Mouse (Mus musculus) hematopoietic stem cell, adult 5-6 weeks (primary cell): ENCODE measurements around the gene Zfp366. TPM values are rescaled to one million over a fixed set of nuclear protein-coding genes. Genes with fewer than 3 reads are reported as not detected.
"Not testable (repeated sequence)": the region's sequence is repeated elsewhere in the genome, so short reads cannot be mapped to it uniquely, and the experiment has no call there.

Experiments used
- ATAC-seq, 2 experiments: fragments of 125-278 bp in 1 of 2; replicated peaks in 1 of 2; 2 replicates each; pipeline ENCODE4 v1.8.0; 2016 to 2017; ENCODE audit warnings: inconsistent platforms in 2 of 2, mild to moderate bottlenecking in 2 of 2, moderate number of reproducible peaks in 2 of 2, low read depth in 1 of 2, moderate TSS enrichment in 1 of 2; ENCODE audit not compliant: low FRiP score in 2 of 2, poor library complexity in 2 of 2, severe bottlenecking in 2 of 2, insufficient read depth in 1 of 2, low TSS enrichment in 1 of 2
- total RNA-seq: library from RNA; stranded (forward); fragments of 172-1452, 232-1000 nt; gene quantifications from 2 replicates; pipeline ENCODE4 v1.2.3, GENCODE M21; 2017

Zfp366 gene
- total RNA-seq, 1 experiment from 2014 or later = 0.35 TPM

DNA sequence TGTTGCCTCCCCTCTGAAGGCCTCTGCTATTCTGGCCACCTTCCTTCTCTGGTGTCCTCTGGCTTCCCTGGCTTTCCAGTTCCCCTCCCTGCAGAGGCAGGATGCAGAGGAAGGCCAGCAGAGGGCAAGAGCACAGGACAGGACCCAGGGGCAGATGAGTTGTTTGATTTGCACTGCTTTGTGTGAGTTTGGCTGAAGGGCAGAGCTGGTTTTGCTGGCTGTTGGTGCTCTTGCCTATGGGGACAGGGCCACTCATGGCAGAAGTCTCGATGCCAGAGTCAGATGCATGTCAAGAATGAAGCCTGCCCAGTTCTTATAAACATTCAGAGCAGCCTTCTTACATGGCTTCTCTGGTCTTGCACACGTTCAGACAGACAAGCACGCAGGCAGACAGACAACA is 1.8 kb upstream of the Zfp366 start:
- ATAC-seq = not testable (repeated sequence)

DNA sequence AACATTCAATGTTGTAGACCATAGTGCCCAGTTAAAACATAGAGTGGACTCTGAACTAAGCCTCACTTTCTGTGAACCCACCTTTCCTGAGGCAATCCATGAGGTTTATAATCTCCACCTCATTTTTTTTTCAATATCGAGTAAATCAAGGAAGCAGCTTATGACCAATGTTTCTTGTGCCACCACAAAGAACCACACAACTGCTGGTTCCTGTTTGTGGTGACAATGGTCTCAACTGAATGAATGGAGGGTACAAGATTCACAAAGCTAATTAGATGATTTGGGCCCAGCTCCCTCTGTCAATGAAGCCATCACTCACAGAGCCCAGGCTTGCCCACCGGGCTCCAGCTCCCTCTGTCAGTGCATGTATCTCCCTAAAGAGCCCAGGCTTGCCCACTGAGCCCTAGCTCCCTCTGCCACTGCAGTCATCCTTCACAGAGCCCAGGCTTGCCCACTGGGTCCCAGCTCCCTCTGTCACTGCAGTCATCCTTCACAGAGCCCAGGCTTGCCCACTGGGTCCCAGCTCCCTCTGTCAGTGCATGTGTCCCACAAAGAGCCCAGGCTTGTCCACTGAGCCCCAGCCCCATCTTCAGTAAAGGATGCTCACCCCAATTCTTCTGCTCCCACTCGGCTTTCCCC is 1.2 kb upstream of the Zfp366 start:
- peak; percentile 51 to 70 for ATAC-seq

DNA sequence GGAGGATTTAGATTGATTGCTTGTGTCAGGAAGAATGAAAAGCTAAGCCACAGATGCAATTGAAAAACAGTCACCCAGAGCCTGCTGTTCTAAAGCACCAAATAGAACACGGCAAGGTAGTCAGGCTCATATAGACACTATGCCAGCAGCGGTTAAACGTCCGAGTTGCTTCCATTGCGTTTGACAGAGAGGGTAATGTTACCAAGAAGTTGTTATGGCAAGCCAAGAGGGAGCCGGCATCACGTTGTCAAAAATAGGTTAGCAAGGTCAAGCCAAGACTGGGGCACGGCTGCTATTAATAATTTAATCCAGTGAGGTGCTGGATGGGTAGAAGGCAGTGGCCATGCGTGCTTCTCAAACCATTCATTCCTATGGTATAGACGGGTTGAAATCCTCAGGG is 950 bp downstream of the Zfp366 start:
- ATAC-seq = no peak

DNA sequence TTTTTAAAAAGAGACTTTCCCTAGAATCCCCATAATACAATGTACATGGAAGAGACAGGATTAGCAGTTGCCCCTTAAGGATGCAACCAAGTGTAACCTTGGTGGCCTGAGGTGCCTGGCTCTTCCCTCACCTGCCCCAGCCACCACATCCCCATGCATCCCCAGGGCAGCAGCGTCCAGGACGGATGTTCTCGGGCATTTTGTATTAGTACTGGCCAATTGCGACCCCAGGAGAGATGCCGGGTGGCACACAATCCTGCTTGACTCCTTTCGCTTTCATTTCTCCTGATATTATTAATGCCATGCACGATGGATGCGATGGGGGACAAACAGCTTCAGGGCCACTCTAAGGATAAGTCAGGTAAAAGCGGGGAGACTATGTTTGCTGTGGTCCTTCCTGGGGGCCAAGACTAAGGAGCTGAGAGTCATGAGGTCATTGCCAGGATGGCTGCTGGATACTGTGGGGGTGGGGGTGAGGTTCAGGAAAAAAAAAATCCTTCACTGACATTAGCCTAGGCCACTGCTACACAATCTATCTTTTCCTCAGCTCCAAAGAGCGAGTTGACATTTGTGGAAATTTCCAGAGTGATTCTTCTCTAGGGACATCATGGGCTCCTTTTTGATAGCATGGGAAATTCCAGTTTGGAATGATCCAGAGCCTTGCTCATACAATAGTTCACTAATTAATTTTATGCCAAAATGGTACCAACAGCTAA is 1.7 kb downstream of the Zfp366 start:
- no peak for ATAC-seq

DNA sequence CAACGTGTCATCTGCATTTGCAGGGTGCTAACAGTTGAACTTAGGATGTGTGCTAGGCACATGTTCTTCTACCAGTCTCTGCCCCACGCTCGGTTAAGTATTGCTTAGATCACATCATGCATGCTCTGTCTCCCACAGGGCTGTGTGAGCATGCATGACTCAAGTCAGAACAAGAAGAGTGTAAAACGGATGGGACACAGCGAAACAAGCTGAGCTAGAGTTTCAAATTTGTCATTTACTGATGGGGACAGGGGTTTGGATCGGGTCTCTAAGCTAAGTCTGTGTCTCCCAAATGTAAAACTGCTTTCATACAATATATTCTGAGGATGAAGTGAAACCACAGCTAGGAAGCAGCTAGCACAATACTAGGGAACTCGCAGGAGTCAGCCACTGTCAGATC is 2.2 kb downstream of the Zfp366 start:
- ATAC-seq = no peak

DNA sequence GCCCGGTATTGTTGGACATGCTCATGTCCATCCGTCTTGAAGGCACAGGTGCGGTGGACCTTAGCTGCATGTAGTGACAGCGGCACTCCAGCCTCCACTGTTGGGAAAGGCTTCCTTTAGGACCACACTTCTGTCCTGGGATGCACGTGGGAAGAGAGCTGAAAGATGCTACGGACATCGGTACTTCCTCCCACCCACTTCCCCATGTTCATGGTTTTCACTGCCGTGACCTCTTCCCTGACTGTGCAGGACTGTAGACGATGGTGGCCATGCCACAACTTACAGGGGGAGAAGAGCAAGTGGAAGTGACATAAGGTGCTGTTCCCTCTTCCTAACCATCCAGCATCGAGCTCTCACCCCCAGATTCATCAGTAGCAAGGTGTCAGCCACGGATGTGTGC is 2.8 kb downstream of the Zfp366 start:
- no peak for ATAC-seq

DNA sequence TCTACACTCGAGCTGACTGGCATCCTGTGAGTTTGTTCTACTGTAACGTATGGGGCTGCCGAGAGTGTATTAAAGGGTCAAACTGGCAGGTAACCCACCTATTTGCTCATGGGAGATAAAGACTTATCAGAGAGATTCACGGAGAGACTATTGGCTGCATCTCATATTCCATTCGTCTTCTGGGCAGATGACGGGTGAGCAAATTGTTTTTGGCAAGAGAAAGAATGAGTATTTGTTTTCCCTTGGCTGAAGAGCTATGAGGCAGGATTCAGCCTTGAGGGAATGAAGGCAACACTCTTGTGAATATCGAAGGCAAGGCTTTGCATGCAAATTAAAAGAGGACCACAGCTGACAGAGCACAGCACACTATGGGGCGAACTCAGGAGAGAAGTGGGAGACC is 4.0 kb downstream of the Zfp366 start:
- no peak for ATAC-seq

DNA sequence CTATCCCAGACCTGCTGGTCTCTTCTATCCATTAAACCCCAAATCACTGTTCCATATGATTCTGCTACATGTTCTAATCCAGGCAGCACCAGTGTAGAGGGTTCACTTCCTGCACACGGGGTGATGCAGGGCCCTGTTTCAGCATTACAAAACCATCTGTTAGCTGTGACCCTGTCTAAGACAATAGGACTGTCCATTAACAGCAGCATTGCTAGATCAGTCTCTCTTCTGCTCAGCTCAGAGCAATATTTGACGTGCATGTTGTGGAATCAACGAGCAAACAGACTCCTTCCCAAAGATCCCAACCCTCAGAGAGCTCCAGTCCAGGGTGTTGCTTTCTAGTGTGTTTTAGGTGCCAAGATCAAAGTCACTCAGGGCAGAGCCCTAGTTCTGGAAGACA is 5.0 kb downstream of the Zfp366 start:
- ATAC-seq = no peak

DNA sequence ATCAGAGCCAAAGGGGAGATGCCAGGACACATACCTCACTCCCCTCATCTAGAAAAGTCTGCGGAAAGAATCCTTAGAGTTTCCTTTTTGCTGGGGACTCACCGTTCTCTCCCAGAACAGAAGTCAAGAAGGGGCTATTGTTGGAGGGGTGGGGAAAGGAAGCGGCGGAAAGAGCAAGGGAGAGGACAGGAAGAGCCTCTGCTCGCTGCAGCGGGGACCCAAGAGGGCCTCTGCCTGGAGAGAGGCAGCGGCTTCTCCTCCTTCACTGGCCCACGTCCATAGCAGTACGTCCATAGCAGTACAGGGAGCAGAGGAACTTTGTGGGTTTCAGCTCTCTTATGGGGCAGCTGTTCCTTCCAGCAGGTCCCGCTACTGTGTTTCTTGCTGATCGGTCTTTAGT is 5.8 kb downstream of the Zfp366 start:
- peak; percentile 53; a peak in 3 of 4 replicates for ATAC-seq

DNA sequence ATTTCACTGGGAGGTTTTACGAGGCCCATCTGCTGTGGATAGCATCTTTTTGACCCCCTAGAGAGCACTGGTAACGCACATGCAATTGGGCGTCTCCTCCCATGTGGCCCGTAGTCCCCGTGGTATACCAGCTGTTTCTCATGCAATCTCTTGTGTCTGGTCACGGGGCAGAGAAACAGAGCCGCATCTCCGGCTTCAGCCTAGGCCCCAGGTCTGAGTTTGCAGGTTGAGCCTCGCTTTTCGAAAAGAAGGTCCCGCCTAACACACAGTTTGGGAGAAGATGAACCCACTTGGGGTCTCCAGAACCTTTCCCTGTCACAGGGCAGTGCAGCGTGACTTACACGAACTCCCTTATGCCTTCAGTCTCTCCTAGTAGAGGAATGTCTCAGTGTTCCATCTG is 6.4 kb downstream of the Zfp366 start:
- ATAC-seq = no peak

DNA sequence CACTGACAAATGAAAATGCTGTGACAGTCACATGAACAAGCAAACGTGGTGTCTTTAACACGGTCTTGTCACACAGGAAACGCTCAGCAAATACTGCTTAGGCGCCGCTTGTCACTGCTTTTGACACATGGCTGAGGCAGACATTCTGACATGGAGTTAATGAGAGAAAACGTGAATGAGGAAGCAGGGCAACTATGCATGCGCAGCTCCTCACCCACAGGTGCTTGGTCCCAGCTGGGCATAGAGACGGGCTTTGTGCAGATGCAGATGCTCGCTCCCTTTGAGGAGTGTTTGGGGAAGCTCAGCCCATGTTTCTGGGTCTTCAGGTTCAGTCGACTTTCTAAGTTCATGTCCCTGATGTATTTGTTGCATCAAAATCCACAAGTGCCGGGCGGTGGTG is 11.7 kb downstream of the Zfp366 start:
- peak; percentile 17 to 51; a peak in 1 of 4 replicates for ATAC-seq

DNA sequence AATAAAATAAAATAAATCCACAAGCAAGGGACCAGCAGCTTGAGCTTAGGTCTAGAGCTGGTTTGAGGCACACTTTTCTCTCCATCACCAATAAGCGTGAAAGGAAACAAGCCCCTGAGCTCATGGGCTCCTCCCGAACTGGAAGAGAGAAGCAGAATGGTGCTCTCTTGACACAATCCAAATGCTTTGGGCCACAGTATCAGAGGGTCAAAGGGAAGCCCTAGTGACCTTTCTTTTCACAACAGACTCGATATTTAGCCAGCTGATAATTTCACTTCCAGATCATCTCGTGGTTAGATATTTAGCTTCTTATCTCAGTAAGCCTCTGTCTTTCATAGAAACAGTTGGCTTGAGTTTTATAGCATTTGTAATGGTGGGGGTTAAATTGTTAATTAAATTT is 12.2 kb downstream of the Zfp366 start:
- no peak for ATAC-seq

DNA sequence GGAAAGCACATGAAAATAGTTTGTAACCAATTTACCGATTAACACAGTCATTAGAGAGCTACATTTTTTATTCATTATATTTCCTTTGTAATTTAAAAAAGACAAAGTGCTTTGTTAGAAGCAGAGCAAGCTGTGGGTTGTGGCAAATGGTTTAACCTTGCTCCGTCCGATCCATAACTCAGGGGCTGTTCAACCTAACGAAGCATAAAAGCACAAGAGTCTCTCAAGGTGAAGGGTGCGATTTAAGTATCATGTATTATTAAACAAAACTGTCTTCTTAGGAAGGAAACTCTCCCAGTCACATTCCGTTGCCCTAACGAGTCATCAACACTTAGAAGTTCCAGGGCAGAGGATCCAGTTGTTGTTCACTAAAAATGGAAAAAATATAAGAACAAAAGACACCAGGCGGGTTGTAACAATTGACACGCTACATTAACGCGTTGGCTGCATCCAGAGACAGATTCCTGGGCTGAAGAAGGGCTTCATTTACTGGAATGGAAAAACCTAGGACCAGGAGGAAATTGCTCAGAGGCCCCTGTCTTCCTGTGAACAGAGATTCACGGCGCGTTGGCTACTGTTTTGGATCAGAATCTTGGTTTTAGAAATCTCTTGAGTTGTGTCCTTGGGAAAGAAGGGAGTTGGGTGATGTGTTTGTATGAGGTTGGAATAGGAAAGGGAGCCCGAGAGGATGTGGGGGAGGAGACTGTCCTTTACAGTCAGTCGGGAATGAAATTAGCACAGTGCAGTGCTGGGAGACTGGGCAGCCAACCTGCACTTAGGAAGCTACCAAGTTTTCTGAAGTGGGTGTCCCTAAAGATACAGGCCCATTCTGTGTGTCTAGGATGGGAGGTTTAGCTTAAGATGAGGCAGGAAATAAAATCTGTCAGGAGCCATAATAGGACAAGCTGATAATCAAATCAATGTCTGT is 17.3 kb downstream of the Zfp366 start:
- ATAC-seq = no peak

DNA sequence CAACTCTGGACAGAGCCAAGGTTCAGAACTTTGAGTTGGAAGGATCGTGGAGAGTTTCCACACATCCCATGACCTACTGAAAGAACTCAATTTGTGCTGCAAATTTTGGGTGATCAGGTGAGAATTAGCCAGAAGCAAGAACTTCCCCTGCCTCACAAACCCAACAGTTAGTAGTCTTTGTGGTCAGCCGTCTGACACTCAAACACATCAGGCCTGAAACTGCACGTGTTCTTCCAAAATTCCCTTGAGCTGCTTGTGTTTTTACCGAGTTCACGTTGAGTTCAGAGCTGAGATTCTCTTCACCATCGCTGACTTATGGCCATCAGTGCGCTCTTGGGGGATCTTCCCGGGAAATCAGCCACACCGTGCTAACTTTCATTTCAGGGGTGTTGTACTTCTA is 22.6 kb downstream of the Zfp366 start:
- ATAC-seq = no peak

DNA sequence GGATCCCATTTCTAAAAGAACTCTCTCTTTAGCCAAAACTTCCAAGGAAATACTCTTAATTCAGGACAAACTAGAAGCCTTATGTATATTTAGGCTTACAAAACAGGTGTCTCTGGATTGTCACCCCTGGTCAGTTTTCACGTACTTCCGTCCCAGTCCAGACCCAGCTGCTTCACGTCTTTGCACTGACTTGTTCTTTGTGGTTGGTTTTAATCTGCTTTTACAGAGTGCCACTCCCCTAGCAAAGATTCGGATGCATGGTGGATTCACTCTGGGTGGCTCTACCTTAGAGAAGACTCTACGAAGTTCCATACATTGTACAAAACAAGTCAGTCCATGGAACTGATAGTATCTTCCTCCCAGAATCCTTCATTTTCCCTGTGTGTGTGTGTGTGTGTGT is 25.2 kb downstream of the Zfp366 start:
- no peak for ATAC-seq

DNA sequence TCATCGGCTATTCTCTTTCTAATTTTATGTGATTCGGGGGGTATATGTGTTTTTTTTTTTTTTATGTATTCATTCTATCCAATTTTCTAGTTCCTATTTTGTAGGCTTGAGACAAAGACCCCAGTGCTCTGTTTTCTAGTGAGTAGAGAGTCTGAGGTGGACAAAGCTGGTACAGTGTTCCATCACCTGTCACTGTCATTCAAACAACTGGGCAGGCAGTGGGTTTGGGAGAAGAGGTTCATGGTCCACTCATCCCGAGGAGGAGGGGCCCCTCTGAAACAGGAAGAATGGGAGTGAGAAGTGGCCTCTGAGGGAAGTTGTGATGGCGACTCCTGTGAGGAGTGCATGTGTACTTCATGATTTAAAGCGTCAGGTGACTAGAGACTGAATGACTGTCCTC is 26.2 kb downstream of the Zfp366 start:
- ATAC-seq = no peak

DNA sequence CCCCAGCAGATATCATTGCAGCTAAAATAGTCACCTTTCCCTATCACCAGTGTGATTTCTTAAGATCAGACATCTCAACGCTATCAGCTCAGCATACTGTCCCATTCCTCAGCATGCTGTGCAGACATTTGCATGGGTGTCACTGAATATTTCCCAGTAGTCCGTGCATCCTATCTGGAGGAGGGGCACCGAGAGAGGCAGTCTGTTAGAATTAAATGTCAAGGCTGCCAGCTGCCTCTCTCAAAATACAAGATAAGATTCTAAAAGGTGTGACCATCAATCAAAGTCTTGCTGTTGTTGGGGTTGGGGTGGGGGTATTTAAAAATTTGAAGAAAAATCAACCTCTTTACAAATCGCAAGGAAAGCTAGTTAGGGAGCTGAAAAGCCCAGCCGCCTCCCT is 28.4 kb downstream of the Zfp366 start:
- no peak for ATAC-seq

DNA sequence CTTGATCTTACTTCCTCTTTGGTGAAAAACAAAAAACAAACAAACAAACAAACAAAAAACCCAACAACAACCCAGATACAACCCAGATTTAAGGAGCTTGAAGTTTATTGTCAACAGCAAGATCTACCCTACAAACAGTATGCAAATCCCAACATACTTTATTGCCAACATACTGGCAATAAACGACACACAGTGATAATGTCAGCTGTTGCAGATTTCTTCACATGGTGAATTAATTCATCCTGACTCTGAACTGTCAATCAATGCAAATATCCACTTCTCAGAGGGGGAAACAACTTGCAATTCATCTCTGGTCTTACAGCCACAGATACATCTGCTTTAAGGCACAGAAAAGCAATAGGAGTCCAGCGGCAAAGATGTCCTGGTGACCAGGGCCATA is 31.4 kb downstream of the Zfp366 start:
- no peak for ATAC-seq
